Mouse (Mus musculus): ENCODE measurements around the gene Ubp1.
A peak's percentile ranks its signal among the peaks of the same experiment; 100 is the strongest.

The Ubp1 gene

DNA sequence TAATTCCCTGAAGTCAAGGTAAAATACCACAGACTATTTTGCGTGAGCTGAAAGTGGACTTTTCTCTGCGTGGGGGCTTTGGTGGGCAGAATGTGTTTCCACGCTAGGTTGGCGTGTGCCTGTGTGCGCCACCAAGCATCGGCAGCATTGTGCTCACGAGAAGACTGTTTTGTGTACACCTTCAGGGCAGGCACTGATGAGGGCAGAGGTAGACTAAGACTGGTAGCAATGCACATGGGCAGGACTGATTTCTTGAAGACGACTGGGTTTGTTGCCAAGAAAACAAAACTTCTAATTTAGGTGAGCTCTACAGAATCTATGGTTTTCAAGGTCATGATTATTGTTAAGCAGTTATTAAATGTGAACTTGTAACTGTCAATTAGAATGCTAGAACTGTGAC lies 38.7 kb downstream of the Ubp1 start:
- DNase-seq (ENCODE audit: low spot score): no peak

DNA sequence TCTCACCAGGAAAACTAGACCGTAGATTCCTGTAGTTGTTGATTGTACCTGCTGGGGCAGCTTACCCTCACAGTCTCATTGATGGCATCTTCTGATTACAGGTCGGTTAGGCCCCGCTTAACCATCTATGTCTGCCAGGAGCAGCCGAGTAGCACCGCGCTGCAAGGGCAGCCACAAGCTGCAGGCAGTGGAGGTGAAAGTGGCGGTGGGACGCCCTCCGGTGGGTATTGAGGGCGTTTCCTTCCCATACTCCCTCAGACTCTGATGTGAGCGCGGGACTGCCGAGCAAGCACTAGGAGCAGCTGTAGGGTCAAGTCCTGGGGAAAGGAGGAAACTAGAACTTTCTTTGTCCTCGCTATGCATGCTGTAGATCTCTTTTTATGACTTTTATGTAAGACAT lies 39.3 kb downstream of the Ubp1 start:
- DNase-seq (ENCODE audit: low spot score): no peak

DNA sequence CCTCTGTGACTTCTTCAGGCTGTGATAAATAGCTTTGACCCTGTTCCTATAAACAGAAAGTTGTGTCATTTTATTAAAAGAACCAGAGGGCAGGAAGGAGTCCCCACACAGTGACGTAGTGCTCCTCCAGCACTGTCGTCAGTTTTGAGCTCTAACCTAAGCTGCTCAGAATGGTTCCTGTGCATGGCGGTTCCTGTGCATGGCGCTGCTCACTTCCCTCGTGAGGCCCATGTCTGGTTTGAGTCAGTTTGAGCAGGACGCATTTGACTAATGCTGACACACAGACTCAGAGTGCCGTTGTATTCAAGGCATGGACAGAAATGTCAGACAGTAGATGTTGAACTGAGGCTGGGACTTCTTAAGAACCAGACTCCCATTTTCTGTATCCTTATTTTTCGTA lies 40.9 kb downstream of the Ubp1 start:
- DNase-seq (ENCODE audit: low spot score): no peak

DNA sequence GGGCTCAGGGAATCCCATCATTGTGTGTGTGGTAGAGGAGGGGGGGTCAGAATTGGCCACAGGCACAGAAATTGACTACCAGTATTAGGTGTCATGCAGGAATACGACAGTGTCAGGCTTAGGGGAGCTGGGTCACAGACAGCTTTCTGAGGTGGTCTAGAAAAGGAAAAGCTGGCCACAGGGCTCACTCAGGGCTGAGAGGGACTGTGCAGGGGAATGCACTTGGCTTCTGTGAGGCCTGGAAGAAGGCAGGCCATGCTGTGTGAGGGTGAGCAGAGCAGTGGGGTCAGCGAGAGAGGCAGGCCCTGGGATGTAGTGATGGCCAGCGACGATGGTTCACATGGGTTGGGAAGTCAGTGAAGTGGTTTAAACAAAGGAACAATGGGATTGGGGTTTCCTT lies 43.1 kb downstream of the Ubp1 start:
- no peak for DNase-seq (ENCODE audit: low spot score)

DNA sequence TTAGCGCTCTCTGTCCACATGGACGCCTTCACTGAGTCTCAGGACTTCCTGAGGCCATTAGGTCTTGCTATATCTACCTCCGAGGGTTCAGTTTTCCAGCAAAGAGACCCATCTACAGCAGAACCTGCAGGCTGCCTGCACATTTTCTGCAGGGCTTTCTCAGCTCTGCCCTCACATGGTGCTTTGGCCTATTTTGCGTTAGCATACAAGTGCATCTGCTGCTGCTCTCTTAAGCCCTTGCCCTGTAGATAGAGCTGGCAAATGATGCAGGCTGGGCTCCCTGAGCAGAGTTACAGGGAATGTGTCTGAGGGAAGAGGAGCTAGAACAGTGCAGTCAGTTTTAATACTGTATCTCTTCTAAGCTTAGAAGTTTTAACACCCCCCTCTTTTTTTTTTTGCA lies 44.2 kb downstream of the Ubp1 start:
- DNase-seq (ENCODE audit: low spot score): no peak

DNA sequence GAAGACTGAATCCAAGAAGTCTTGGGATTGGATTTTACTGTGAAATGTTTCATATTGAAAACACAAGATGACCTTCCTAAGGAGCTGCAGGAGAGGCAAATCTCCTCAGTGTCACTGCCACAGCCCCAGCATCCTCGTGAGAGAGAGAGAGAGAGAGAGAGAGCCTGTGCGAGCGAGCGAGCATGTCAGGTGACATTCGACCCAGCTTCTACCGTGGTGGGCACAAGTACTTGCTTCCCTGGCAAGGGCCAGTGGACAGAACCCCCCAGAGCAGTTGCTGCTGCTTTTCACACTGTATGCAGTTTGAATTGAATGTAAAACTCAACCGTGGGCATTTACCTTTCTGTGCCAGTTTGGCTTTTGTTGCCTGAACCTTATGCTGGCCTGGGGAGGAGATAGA lies 44.7 kb downstream of the Ubp1 start:
- DNase-seq (ENCODE audit: low spot score): no peak

DNA sequence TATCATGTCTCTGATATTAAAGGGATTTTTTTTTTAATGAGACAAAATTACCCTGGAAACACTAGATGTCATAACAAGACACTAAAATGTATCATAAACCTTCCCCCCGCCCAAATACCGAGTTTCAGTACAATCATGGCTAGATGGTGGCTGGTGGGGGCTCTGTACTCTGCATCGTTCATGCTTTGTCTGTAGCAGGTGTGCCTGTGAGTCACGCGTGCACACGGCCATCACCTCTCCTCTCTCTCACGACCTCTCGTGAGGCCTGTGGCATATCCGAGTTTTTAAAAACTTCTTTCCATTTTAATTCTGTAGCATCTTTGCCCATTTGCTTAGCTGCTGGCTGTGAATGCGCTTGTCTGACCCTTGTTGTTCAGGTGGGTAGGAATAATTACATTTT lies 45.5 kb downstream of the Ubp1 start:
- DNase-seq (ENCODE audit: low spot score): no peak

DNA sequence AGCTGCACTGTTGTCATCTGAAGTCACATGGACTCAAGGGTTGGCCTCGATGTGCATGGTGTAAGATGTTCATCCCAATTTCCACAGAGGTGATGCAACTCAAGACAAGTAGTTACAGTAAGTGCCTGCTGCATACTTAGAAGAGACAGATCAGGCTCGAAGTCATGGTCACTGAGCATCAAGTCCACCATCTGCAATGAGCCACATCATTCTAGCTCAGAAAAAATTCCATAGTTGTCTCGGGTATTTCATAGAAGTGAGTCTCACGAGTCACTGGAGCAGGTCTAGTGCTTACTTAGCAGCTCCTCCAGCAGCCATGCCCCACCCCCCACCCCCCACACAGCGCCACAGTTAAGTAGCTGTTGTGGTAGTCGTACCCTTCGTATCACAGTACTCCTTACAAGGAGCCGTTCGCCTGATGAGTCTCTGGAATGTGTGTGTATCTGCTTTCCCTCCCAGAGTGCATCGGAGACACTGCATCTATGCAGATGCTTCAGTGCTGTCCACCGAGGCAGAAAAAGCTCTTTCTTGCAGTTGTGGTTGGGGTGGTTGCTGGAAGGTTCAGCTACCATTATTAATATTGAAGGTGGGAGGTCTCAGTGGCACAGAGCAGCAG lies 46.6 kb downstream of the Ubp1 start:
- DNase-seq (ENCODE audit: low spot score): no peak

DNA sequence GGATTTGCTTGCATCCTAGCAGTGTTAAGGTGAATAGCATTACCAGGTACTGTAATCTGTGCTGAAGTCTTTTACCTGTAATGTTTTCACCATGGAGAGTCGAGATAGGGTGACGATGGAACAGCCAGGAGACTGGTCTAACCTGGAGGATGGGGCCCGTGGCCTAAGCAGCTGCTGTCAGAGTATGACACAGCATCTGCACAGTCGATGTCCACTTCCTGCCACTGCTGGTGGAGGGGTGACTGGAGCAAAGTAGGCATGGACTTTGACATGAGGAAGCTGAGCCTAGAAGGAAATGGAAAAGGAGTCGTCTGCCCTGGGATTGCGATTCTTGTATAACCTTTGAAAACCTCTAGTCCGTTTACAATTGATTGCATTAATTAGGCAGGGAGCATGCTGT lies 47.9 kb downstream of the Ubp1 start:
- DNase-seq (ENCODE audit: low spot score): no peak

DNA sequence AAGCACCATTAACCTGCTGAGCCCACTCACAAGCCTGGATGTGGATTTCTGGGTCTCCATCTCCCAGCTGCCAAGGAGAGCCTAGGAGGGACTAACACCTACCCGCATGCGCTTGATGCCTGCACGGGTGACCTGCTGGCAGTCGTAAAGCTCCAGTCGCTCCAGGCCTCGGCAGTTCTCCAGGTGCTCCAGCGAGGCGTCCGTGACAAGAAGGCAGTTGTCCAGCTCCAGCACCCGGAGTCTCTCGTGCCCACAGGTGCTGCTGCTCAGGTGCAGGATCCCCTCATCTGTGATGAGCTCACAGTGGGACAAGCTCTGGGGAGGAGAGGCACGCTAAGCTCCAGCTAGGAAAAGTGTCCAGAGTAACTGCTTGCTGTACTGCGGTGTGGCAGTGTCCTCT lies 48.6 kb downstream of the Ubp1 start:
- DNase-seq (ENCODE audit: low spot score): no peak

DNA sequence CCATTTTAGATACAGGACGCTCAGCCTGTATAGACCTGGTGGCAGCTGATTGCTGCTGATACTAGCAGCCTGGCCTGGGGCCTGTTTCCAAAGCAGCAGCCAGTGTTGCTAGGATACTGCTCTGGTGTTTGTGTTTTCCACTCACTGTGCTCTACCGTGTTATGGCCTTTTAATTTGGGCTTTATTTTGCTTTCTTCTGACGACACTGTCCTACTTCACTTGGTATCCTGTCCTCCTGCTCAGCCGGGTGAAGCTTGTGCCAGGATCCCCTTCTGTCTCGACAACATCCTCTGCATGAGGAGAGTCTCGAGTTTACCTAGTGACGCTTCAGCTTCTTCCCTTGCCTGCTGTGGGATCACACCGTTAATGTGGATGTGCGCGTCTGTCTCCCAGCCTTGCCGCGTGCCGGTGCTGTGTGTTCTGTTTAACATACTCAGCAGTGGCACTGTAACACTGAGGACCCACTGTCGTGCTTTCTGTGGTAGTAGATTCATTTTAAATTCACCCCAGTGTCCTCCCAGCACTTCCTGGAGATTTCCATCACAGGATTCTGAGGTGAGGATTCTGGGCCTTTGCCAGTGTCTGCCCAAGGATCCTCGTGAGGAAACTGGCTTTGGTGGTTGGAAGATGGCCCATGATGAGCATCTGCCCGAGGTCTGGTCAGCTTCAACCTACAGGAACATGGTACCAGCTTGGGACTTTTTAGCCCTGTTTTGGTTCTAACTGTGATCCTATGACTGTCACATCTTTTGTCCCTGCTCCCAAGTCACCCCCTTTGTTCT lies 50.6 kb downstream of the Ubp1 start:
- no peak for DNase-seq (ENCODE audit: low spot score)

DNA sequence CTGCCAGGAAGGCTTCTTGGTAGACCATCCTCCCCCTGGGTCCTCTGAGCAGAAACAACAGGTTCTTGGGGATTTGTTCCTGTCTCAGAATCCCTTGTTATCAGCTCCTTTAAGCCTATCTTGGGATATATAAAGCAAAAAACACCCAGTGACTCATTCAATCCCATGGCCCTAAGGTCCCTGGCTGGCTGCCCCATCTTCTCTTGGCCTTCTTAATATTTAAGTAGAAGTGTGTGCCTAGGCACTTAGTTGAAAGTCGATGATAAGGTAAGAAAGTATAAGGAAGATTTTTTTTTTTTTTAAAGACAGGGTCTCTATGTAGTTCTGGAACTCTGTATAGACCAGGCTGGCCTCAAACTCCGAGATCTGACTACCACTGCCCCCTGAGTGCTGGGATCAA lies 51.7 kb downstream of the Ubp1 start:
- DNase-seq (ENCODE audit: low spot score): no peak

DNA sequence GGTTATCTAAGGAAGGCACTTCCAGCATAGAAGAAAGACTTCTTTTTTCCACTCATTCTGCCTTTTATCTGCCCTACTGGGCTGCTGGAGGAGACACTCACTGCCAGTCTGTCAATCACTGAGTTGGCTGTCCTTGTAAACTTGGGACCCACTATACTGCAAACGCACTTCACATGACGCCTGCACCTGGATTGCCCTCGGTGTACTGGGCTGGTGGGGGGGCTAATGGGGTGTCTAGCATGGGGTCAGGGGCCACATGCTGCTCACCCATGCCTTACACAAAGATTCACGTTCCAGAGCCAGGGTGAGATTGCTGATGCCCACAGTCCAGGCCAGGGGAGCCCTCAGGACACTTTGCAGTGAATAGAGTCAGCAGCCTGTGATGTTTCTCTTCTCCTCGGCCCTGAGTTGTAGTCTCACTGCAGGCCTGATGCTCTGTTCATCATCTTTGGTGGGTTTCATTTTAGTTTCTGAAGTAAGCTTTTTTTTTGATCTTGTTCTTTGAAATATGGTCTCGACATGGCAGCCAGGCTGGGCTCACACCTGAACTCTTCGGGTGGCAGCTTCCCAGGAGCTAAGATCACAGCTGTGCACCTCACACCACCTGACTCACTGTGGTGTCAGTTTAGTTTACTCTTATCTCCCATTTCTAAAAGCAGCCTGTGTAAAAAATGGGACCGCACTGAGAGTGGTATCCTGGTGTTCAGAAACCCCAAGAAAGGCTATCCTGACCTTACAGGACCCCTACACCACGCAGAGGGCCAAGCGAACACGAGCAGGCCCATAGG lies 52.3 kb downstream of the Ubp1 start:
- no peak for DNase-seq (ENCODE audit: low spot score)

DNA sequence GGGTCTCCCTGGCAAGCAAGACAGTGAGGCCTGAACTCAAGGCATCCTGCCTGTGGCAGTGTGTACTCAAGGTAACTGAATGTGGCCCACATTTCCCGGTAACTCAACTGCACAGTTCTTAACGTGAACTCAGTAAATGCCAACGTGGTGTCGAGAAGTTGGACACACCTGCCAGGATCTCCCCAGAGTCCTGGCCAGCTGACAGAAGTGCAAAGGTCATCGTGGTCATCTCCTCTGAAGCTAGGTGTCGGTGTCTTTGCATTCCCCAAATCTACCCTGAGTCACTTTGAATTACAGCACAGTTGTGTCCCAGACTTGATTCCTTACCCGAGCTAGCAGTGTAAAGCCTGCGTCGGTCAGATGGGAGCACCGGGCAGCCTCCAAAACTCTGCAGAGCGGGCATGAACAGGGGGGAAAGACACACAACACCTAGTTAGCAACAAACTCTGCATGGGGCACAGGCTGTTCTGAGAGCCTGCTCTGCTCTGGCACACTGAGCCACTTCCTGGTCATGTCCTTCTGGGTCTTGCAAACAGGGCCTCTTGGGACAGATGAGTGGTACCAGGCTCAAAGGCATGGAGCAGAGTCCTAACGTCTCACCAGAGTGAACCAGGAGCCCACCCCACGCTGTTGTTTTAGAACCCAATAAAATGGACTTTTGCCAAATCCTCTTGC lies 54.3 kb downstream of the Ubp1 start:
- no peak for DNase-seq (ENCODE audit: low spot score)

DNA sequence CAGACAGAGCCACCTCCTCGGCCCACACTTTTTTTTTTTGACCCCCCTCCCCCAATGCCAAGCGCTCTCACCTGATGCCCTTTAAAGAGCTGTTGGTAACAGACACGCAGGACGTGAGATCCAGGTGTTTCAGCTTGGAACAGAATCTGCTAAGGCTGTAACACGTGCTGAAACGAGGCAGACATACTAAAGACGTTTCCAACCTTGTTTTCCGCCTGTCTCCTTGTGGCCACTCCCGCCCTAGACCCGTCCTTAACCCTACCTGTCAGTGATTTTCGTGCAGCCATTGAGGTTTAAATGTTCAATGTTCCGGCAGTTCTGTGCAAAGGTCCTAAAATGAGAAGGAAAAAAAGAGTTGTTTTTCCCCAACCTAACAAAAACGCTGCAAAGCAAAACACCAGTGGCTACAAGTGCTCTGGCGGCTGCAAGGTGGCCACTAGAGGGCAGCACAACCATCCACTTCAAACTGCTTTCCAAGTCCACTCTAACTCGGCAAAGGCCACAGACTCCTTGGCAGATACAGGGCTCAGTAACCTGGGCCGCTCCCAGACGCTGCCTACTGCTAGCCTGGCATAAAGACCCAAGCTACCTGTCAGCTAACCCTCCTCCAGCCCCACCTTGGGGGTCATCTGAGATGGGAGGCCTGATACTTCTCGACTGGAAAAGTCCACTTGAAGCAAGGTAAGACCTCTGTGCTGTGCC lies 60.0 kb downstream of the Ubp1 start:
- peak; percentile 85 for DNase-seq (ENCODE audit: low spot score)

DNA sequence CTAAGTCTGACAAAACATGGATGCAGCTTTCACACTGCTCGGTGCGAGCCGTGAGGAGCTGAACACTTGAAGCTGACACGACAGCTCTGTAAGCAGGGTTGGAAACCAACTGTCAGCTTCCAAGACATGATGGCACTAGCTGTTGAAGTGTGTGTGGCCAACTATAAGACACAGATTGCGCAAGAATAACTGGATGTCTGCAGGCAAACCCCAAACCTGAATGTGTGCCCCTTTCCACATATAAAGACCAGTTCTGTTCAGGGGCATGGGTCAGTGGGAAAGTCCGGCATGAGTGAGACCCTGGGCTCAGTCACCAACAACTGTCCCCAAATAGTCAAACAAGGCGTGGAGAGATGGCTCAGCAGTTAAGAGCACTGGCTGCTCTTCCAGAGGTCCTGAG lies 62.1 kb downstream of the Ubp1 start:
- no peak for DNase-seq (ENCODE audit: low spot score)

DNA sequence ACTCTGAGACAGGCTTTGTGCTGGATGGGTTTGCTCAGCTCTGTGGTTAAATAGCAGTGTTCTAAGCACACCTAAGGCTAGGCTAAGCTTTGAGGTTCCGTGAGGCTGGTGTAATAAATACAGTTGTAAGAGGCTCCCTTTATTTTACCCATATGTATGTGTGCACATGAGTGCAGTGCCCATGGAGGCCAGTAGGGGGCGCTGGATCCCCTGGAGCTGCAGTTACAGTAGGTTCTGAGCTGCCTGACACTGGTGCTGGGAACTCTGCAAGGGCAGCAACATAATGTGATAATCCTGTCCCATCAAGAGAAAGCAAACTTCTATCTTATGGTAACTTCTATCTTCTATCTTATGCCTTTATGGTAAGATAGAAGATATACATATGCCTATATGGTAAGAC lies 67.6 kb downstream of the Ubp1 start:
- no peak for DNase-seq (ENCODE audit: low spot score)

DNA sequence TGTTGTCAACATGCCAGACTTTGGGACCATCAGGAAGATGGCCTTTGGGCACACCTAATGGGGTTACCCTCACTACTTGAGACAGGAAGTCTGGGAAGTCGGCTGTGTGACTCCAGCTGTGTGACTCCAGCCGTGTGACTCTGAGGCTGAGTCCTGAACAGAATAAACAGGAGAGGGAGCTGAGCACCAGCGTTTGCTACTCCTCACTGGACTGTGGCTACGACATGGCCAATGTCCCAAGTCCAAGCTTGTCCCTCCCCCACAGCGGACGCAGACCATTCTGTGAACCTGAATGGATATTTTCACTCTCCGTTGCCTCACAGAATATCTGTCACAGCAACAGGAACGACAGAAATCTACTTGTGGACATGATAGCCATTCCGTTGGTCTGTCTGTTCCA lies 76.1 kb downstream of the Ubp1 start:
- DNase-seq (ENCODE audit: low spot score): no peak

DNA sequence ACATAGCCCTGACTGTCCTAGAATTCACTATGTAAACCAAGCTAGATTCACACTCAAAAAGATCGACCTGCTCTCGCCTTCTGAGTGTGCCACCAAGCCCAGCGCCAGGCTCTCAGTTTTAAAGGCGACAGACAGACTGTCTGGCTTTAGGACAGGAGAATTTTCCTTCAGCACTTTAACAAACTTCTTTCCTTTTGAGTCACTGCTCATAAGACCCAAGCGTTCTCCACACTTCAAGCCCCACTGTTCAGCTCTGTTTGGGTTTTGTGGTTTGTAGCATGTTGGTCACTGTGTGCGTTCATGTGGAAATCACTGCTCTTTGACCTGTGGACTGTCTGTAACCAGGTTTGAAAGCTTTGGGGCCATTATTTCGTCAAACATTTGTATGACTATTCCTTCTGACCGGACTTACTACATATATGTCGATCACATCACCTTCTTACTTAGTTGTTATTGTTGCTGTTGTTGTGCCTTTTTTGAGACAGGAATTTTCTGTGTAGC lies 77.2 kb downstream of the Ubp1 start:
- no peak for DNase-seq (ENCODE audit: low spot score)

DNA sequence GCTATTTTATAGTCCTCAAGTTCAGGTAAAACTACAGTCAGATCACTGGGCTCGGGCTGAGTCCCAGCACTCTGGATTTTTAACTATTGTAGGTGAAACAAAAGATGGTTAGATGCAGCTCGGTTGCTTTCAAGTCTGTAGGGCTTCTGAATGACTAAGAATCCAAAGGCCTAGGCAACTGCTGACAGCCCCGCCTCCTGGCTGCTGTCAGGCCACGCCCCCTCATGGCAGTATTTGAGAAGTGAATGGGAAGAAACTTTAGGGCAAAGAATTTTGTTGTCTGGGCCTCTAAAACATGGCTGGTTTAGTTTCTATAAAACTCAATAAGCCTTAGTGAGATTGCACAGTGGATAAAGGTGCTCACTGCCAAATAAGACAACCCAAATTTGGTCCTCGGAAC lies 78.8 kb downstream of the Ubp1 start:
- no peak for DNase-seq (ENCODE audit: low spot score)

DNA sequence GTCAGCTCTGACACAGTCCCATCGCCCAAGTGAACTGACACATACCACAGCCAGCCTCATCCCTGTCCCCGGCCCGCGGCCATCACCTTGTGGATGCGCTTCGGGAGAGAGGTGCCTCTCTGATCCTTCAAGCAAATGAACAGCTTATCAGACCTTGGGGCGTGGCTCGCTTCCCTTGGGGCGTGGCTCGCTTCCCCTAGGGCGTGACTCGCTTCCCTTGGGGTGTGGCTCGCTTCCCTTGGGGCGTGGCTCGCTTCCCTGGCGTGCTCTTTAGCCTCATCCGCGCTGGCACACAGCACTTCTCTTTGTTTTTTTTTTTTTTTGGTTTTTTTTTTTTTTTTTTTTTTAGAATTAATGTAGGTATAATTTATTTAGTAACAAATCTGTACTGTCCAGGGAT lies 80.5 kb downstream of the Ubp1 start:
- no peak for DNase-seq (ENCODE audit: low spot score)

DNA sequence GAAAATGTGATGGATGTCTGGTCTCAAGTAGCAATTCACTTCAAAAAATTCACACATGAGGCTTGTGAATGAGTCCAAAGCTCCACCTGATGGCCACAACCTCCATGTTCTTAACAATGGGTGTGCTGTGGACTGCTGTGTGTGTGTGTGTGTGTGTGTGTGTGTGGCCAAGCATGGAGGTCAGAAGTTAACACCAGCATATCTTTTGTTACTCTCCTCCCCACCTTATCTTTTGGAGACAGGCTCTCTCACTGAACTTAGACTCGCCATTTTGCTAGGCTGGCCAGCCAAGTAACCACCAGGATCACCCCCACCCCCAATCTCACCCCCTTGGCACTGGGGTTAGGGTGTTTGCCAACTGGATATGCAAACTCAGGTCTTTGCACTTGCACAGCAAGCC lies 83.3 kb downstream of the Ubp1 start:
- no peak for DNase-seq (ENCODE audit: low spot score)
